Mouse (Mus musculus): Measurements from ENCODE around the gene Ifne.

The Ifne gene

GRCm38 (mm10) chr4:88880101-88880500 lies at the start of gene Ifne:
TSS of gene Ifne (minus strand) at chr4:88880201.
- 82% methylated on average over 8 of the region's 8 CpGs for WGBS

- whole genome bisulfite sequencing: 66% methylated on average over 4 of the region's 4 CpGs
Measured at GRCm38 (mm10) chr4:88928341-88929102, 48.5 kb upstream of the Ifne start.

- 82% methylated on average over 2 of the region's 2 CpGs for WGBS
Measured at GRCm38 (mm10) chr4:88927850-88928249, 47.8 kb upstream of the Ifne start.

DNA sequence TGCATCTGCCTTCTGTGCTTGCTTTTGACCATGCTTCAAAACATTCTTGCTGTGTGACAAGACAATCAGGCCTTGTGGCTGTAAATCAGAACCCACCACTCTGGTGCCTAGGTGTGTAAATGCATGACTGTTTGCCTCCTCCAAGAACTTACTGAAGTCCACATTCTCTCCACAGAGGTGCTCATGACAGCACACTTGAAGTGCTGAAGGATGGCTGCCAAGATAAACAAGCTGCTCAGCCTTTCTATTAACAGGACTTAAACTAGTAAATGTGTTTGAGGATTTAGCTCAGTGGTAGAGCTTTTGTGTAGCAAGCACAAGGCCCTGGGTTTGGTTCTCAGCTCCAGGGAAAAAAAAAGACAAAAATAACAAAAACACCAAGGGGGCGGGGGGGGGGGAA lies 46.6 kb upstream of the Ifne start:
- 94% methylated on average over 1 of the region's 1 CpGs for WGBS

DNA sequence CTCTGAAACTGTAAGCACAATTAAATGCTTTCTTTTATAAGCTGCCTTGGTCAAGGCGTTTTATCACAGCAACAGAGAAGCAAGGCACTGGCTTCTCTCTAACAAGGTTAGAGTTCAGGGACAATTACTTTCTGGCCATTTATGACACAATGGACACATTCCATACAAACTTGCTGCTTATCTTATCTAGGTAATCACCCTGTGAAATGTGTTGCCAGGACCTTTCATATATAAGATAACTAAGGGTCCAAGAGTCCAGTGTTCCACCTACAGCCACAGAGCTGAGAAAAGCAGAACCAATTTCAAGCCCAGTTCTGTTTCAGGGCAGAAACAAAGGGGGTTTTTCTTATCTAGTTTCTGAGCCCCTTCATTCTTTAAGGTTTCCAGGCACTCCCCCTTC lies 46.1 kb upstream of the Ifne start:
- 95% methylated on average over 1 of the region's 1 CpGs for WGBS

DNA sequence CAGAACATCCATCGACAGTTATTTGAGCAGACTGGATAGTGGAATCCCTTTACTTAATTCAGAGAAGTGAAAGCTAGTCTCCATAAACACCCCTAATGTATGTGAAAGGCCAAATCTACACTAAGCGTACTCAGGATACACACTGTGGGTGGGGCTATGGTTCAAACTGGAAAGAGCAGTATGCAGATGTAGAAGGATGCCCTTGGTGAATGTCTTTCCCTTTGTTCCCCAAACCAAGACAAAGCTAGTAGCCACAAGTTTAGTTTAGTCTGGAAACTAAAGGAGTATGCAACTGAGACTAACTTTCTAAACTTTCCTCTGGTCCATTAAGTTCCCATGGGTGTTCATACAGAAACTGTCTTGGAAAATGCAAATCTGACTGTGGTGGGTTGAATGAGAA lies 45.5 kb upstream of the Ifne start:
- 93% methylated on average over 2 of the region's 2 CpGs for WGBS

- WGBS: 93% methylated on average over 5 of the region's 5 CpGs
Measured at GRCm38 (mm10) chr4:88921280-88921679, 41.3 kb upstream of the Ifne start.

- WGBS: 94% methylated on average over 5 of the region's 5 CpGs
Measured at GRCm38 (mm10) chr4:88917770-88918460, 37.9 kb upstream of the Ifne start.

DNA sequence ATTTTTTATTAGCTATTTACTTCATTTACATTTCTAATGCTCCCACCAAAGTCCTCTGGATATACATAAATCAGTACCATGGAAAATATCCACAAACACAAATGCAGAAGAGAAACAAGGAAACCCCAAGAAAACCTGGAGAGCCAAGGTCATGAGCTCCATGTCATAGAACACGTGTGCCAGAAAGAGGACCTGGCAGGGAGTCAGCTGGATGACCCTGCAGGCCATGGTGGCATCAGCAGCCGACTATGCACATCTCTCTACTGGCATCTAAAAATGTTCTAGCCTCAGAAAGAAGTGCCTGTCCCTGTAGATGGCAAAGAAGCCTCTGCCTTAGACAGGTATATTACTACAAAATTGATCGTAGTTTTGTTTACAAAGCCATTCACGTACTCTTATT lies 36.3 kb upstream of the Ifne start:
- 78% methylated on average over 4 of the region's 4 CpGs for WGBS

DNA sequence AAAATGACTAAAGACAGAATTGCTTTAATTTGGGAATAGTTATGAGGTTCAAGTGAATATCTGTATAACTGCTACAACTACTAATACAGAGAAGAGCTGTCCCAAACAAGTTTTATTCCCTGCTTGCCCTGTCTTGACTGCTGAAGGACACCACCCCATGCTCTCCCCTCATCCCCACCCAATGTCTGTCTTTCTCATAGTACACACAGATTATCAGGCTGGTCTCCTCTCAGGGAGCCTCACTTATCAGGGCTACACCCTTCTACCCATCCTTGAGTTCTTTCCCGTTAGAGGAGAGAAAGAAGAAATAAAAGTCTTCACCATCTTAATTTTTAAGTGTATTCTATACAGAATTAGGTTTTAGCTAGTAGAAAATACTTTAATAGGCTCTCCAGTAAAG lies 34.0 kb upstream of the Ifne start:
- WGBS: 94% methylated on average over 1 of the region's 1 CpGs

DNA sequence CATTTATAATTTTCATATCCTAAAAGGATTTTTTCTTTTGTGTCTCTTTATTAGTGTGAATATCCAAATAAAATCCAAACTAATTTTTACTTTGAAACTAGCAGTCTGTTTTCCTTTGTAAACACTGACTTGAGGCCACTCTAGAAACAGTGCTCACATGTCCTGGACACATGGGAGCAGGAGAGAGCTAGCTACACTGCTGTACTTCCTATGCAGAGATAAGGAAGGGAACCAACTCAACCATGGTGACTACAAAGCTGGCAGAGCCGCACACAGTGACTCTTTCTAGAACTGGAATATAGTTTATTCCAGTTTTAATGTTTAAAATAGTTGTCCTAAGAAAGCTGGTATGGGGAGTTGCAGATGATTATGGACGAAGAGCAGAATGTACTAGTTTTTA lies 32.9 kb upstream of the Ifne start:
- WGBS: 85% methylated on average over 2 of the region's 2 CpGs

GRCm38 (mm10) chr4:88912187-88912586 lies 32.2 kb upstream of the Ifne start:
- 78% methylated on average over 9 of the region's 9 CpGs for WGBS

DNA sequence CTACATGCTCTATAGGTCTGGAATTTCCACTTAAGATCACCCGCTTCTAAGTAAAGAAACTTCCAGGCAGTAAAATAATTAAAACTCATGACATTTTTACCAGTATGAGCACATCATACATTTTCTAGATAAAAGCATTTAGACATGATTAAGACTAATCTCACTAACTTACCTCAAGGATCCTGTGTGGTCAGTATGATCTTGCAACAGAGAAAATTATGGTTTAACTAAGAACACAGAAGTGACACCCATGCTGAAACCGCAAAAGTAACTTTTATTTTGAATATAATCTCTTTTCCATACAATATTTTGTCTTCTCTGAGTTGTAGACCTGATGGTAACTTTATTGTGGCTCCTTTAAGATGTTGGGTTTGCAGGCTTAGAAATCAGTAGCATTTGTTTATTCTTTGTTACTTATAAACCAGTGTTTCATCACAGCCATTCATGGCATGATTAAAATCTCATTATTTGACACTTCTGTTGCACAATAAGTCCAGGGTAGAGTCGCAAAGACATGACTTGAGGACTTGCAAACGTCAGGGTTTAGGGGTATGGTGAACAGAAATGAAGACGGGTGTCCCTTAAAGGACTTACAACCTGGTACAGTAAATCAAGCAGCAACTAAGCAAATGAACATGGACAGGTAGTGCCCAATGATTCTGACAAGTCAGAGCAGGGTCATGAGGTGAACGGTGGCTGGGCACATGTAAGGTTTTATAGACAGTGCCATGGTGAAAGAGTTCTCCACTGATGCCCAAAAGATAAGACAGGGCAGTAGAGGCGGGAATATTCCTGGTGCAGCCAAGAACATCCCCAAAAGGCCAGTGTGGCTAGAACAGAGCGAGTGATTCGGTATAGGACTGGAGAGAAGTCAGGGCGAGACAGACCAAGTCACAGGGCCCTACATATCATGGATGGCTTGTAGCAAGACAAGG lies 29.9 kb upstream of the Ifne start:
- WGBS: 86% methylated on average over 10 of the region's 10 CpGs

GRCm38 (mm10) chr4:88878772-88879171 lies 1.2 kb downstream of the Ifne start:
- WGBS: 66% methylated on average over 4 of the region's 4 CpGs

- 49% methylated on average over 10 of the region's 10 CpGs for WGBS
Measured at GRCm38 (mm10) chr4:88878246-88878645, 1.8 kb downstream of the Ifne start.

DNA sequence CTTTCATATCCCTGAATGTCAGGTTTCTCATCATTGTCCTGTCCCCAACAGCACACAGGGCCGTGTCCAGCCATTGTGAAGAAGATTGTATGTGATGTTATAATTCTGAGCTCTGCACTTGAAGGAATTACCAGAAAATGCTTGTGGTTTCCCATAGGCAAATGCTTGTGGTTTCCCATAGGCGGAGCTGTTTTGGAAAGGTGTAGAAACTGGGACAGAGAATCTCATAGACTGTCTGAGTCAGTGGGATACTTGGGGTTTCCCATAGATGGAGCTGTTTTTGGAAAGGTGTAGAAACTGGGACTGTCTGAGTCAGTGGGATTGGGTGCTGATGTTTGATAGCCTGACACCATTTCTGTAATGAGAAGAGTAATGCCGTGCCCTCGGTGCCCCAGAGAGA lies 3.5 kb downstream of the Ifne start:
- 86% methylated on average over 4 of the region's 4 CpGs for WGBS

DNA sequence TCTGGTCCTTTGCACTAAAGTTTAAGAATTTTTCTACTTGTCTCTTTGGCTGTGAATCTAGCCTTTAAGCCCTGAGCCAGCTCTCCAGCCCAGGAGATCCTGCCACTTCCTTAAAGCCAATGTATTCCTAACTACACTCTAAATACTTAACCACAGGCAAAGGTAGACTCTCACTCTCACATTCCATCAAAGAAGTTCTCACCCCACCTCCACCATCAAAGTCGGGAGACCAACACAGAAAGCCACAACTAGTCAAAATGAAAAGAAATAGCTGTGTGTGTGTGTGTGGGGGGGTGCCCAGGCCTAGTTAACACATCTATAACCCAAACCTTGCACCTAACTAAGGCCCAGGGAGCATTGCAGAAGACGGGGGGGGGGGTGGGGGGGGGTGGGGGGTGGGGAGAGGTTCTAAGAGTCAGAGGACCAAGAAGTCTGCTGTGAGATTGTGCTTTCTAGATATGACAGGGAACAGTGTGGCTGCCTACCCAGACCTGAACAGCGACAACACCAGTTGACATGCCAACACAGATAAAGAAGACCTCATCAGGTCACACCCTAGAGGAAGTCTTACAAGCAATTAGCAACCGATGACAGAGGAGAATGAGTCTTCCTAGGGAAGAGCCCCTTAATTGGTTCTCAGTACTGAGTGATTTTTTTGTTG lies 4.4 kb downstream of the Ifne start:
- 74% methylated on average over 4 of the region's 4 CpGs for WGBS

- 1% methylated on average over 2 of the region's 2 CpGs for WGBS
Measured at GRCm38 (mm10) chr4:88872691-88873090, 7.3 kb downstream of the Ifne start.

- 7% methylated on average over 31 of the region's 31 CpGs for WGBS
Measured at GRCm38 (mm10) chr4:88867926-88868911, 11.8 kb downstream of the Ifne start.

GRCm38 (mm10) chr4:88867366-88867925 lies 12.6 kb downstream of the Ifne start:
- WGBS: 2% methylated on average over 8 of the region's 8 CpGs

All from cerebral cortex, adult 2 months (tissue).